Mouse (Mus musculus) ES-E14 (cell line): ENCODE measurements around the gene Rpl37a.

ENCODE experiments used
- HCFC1 ChIP-seq: IDR thresholded peaks from 2 replicates; pipeline ENCODE4 v1.6.1; 2012; ENCODE audit warnings: low read length, inconsistent platforms, borderline replicate concordance; ENCODE audit not compliant: insufficient read depth
- MAFK ChIP-seq: IDR thresholded peaks from 2 replicates; pipeline ENCODE4 v1.6.1; 2014; ENCODE audit warnings: mild to moderate bottlenecking, low read depth, low read length, inconsistent platforms; ENCODE audit not compliant: insufficient read depth
- ZNF384 ChIP-seq: IDR thresholded peaks from 2 replicates; pipeline ENCODE4 v1.6.1; 2012; ENCODE audit warnings: low read depth, low read length, inconsistent platforms

GRCm38 (mm10) chr1:72738946-72739680 is 28.0 kb downstream of the Rpl37a start:
- no peak for TF ChIP-seq ZNF384
- TF ChIP-seq MAFK: no peak
- no peak for TF ChIP-seq HCFC1
